Mouse (Mus musculus): ENCODE results near the gene Ctsll3. TPM values are rescaled to one million over a fixed set of nuclear protein-coding genes. Genes with fewer than 3 reads are reported as not detected.

Ctsll3 gene
- not detected in 2 replicates for polyA plus RNA-seq (2015; fragmentation: Nextera tagmentation; extraction: Ambion mirVana)

- Histone ChIP-seq H3K27ac (replicated peaks) (no peak within 1 kb of the TSS), H3K9ac (no peak within 1 kb of the TSS), H3K4me2 (no peak within 1 kb of the TSS), H3K27me3 (no peaks in the 10 kb centered on the region), H3K4me1 (replicated peaks) (no peaks in the 10 kb centered on the region), H3K36me3 (replicated peaks) (no peaks in the 10 kb centered on the region), H3K4me3 (replicated peaks) (no peak within 1 kb of the TSS), H3K9me3 (replicated peaks) (no peaks in the 10 kb centered on the region)
- 41% methylated on average over 1 of the region's 1 CpGs for WGBS (ENCODE audit: insufficient replicate concordance)
- no peak for ATAC-seq (ENCODE audit: insufficient read depth)
These were observed at the start of gene Ctsll3 for GRCm38 (mm10) chr13:60802749-60803148. Gene Ctsll3, minus strand, starts transcription at chr13:60802849.

- Histone ChIP-seq H3K9me3 (replicated peaks) (no peaks in the 10 kb centered on the region), H3K4me3 (replicated peaks) (no peak overlapping the region), H3K36me3 (replicated peaks) (no peaks in the 10 kb centered on the region), H3K9ac (no peak overlapping the region), H3K4me2 (no peak overlapping the region), H3K4me1 (replicated peaks) (no peaks in the 10 kb centered on the region), H3K27ac (replicated peaks) (no peak overlapping the region), H3K27me3 (no peaks in the 10 kb centered on the region)
- WGBS (ENCODE audit: insufficient replicate concordance), result 61% methylated on average over 4 of the region's 4 CpGs
- ATAC-seq (ENCODE audit: insufficient read depth), result no peak
These were observed 45.8 kb upstream of the Ctsll3 start for GRCm38 (mm10) chr13:60848241-60849120.

GRCm38 (mm10) chr13:60843153-60843552 is 40.5 kb upstream of the Ctsll3 start:
- Histone ChIP-seq H3K27me3 (no peaks in the 10 kb centered on the region), H3K4me1 (replicated peaks) (no peaks in the 10 kb centered on the region), H3K9ac (no peak overlapping the region), H3K36me3 (replicated peaks) (no peaks in the 10 kb centered on the region), H3K4me2 (no peak overlapping the region), H3K27ac (replicated peaks) (no peak overlapping the region), H3K9me3 (replicated peaks) (no peaks in the 10 kb centered on the region), H3K4me3 (replicated peaks) (no peak overlapping the region)
- ATAC-seq (ENCODE audit: insufficient read depth), result no peak
- 71% methylated on average over 8 of the region's 8 CpGs for WGBS (ENCODE audit: insufficient replicate concordance)

- Histone ChIP-seq H3K4me3 (replicated peaks) (no peak overlapping the region), H3K4me1 (replicated peaks) (no peaks in the 10 kb centered on the region), H3K9ac (no peak overlapping the region), H3K4me2 (no peak overlapping the region), H3K36me3 (replicated peaks) (no peaks in the 10 kb centered on the region), H3K27me3 (no peaks in the 10 kb centered on the region), H3K27ac (replicated peaks) (no peak overlapping the region), H3K9me3 (replicated peaks) (no peaks in the 10 kb centered on the region)
- 68% methylated on average over 6 of the region's 6 CpGs for WGBS (ENCODE audit: insufficient replicate concordance)
- no peak for ATAC-seq (ENCODE audit: insufficient read depth)
These were observed 40.1 kb upstream of the Ctsll3 start for GRCm38 (mm10) chr13:60842703-60843102.

- H3K36me3 ChIP-seq (replicated peaks), result no peaks in the 10 kb centered on the region
- no peak overlapping the region for H3K9ac ChIP-seq
- no peaks in the 10 kb centered on the region for H3K4me1 ChIP-seq (replicated peaks)
- no peak overlapping the region for H3K4me3 ChIP-seq (replicated peaks)
- no peak overlapping the region for H3K4me2 ChIP-seq
- 34% methylated on average over 2 of the region's 2 CpGs for WGBS (ENCODE audit: insufficient replicate concordance)
- no peak overlapping the region for H3K27ac ChIP-seq (replicated peaks)
- no peak for ATAC-seq (ENCODE audit: insufficient read depth)
- H3K9me3 ChIP-seq (replicated peaks), result no peaks in the 10 kb centered on the region
- no peaks in the 10 kb centered on the region for H3K27me3 ChIP-seq
These were observed 36.8 kb upstream of the Ctsll3 start for GRCm38 (mm10) chr13:60839353-60839902.

GRCm38 (mm10) chr13:60826052-60826451 is 23.4 kb upstream of the Ctsll3 start:
- H3K27me3 ChIP-seq, result no peaks in the 10 kb centered on the region
- H3K4me2 ChIP-seq, result no peak overlapping the region
- no peak overlapping the region for H3K9ac ChIP-seq
- H3K4me3 ChIP-seq (replicated peaks), result no peak overlapping the region
- H3K4me1 ChIP-seq (replicated peaks), result no peaks in the 10 kb centered on the region
- no peaks in the 10 kb centered on the region for H3K9me3 ChIP-seq (replicated peaks)
- ATAC-seq (ENCODE audit: insufficient read depth), result no peak
- H3K36me3 ChIP-seq (replicated peaks), result no peaks in the 10 kb centered on the region
- H3K27ac ChIP-seq (replicated peaks), result no peak overlapping the region
- 26% methylated on average over 3 of the region's 3 CpGs for WGBS (ENCODE audit: insufficient replicate concordance)

- no peak overlapping the region for H3K27ac ChIP-seq (replicated peaks)
- H3K4me2 ChIP-seq, result no peak overlapping the region
- WGBS (ENCODE audit: insufficient replicate concordance), result 45% methylated on average over 3 of the region's 3 CpGs
- H3K36me3 ChIP-seq (replicated peaks), result no peaks in the 10 kb centered on the region
- H3K4me3 ChIP-seq (replicated peaks), result no peak overlapping the region
- no peaks in the 10 kb centered on the region for H3K4me1 ChIP-seq (replicated peaks)
- no peak for ATAC-seq (ENCODE audit: insufficient read depth)
- H3K9ac ChIP-seq, result no peak overlapping the region
- no peaks in the 10 kb centered on the region for H3K27me3 ChIP-seq
- H3K9me3 ChIP-seq (replicated peaks), result no peaks in the 10 kb centered on the region
These were observed 18.0 kb upstream of the Ctsll3 start for GRCm38 (mm10) chr13:60820486-60821175.

- no peak overlapping the region for H3K27ac ChIP-seq (replicated peaks)
- no peaks in the 10 kb centered on the region for H3K27me3 ChIP-seq
- H3K4me3 ChIP-seq (replicated peaks), result no peak overlapping the region
- H3K9ac ChIP-seq, result no peak overlapping the region
- H3K36me3 ChIP-seq (replicated peaks), result no peaks in the 10 kb centered on the region
- WGBS (ENCODE audit: insufficient replicate concordance), result 5% methylated on average over 7 of the region's 7 CpGs
- H3K9me3 ChIP-seq (replicated peaks), result no peaks in the 10 kb centered on the region
- H3K4me2 ChIP-seq, result no peak overlapping the region
- H3K4me1 ChIP-seq (replicated peaks), result no peaks in the 10 kb centered on the region
- ATAC-seq (ENCODE audit: insufficient read depth), result no peak
These were observed 16.8 kb upstream of the Ctsll3 start for GRCm38 (mm10) chr13:60819469-60819868.

- no peak overlapping the region for H3K4me2 ChIP-seq
These were observed 11.1 kb upstream of the Ctsll3 start for GRCm38 (mm10) chr13:60813722-60814121.

GRCm38 (mm10) chr13:60812768-60813167 is 10.1 kb upstream of the Ctsll3 start:
- H3K9ac ChIP-seq, result no peak overlapping the region
- no peaks in the 10 kb centered on the region for H3K4me1 ChIP-seq (replicated peaks)
- H3K4me3 ChIP-seq (replicated peaks), result no peak overlapping the region
- 50% methylated on average over 6 of the region's 6 CpGs for WGBS (ENCODE audit: insufficient replicate concordance)
- no peaks in the 10 kb centered on the region for H3K36me3 ChIP-seq (replicated peaks)
- H3K9me3 ChIP-seq (replicated peaks), result no peaks in the 10 kb centered on the region
- no peaks in the 10 kb centered on the region for H3K27me3 ChIP-seq
- H3K27ac ChIP-seq (replicated peaks), result no peak overlapping the region
- H3K4me2 ChIP-seq, result no peak overlapping the region
- ATAC-seq (ENCODE audit: insufficient read depth), result no peak

More at GRCm38 (mm10) chr13:60813722-60814121, 11.1 kb upstream of the Ctsll3 start:
- H3K4me3 ChIP-seq (replicated peaks), result no peak overlapping the region
- no peaks in the 10 kb centered on the region for H3K9me3 ChIP-seq (replicated peaks)
- H3K27me3 ChIP-seq, result no peaks in the 10 kb centered on the region
- 30% methylated on average over 1 of the region's 1 CpGs for WGBS (ENCODE audit: insufficient replicate concordance)
- no peak overlapping the region for H3K27ac ChIP-seq (replicated peaks)
- no peaks in the 10 kb centered on the region for H3K4me1 ChIP-seq (replicated peaks)
- ATAC-seq (ENCODE audit: insufficient read depth), result no peak
- H3K9ac ChIP-seq, result no peak overlapping the region
- H3K36me3 ChIP-seq (replicated peaks), result no peaks in the 10 kb centered on the region

- Histone ChIP-seq H3K4me3 (replicated peaks) (no peak overlapping the region), H3K4me1 (replicated peaks) (no peaks in the 10 kb centered on the region), H3K9me3 (replicated peaks) (no peaks in the 10 kb centered on the region), H3K27ac (replicated peaks) (no peak overlapping the region), H3K4me2 (no peak overlapping the region), H3K9ac (no peak overlapping the region), H3K36me3 (replicated peaks) (no peaks in the 10 kb centered on the region), H3K27me3 (no peaks in the 10 kb centered on the region)
- ATAC-seq (ENCODE audit: insufficient read depth), result no peak
- 44% methylated on average over 2 of the region's 2 CpGs for WGBS (ENCODE audit: insufficient replicate concordance)
These were observed 7.0 kb upstream of the Ctsll3 start for GRCm38 (mm10) chr13:60809690-60810089.
